In genomic region chr6:124831649-124832048, GRCm38 (mm10) we compare ENCODE assay signal across 15 mouse cellular contexts. TPM values are rescaled to one million over a fixed set of nuclear protein-coding genes. Genes with fewer than 3 reads are reported as not detected.
DNase-seq lines count a peak whose midpoint lies in the region; ATAC-seq and TF ChIP-seq lines count a peak whose summit lies in the region.
"Had no signal": no experiment of that assay in that cellular context is flagged by ENCODE, and none has a peak within 500 bp of the region (broad histone marks: within the 10 kb centered on the region; RNA-seq: fewer than 3 reads in every experiment).

No protein-coding gene starts in this region.

- no peak for TF ChIP-seq CTCF in liver, postnatal 0 days (IDR thresholded peaks at IDR 0.05; ENCODE audit: low read depth)

- H3K27me3 ChIP-seq in hindbrain, embryonic 11.5 days (ENCODE audit: control insufficient read depth, insufficient read depth, low read length): no peaks in the 10 kb centered on the region
- H3K27me3 ChIP-seq in hindbrain, embryonic 14.5 days (ENCODE audit: control insufficient read depth, insufficient read depth, low read length): no peaks in the 10 kb centered on the region
- H3K27me3 ChIP-seq in midbrain, embryonic 11.5 days (ENCODE audit: control insufficient read depth, insufficient read depth, low read length): no peaks in the 10 kb centered on the region; the same call in 1 of the 2 replicates
- H3K27me3 ChIP-seq in midbrain, embryonic 15.5 days (replicated peaks): no peaks in the 10 kb centered on the region
- H3K27me3 ChIP-seq in forebrain, embryonic 13.5 days: no peaks in the 10 kb centered on the region
- no peaks in the 10 kb centered on the region for H3K27me3 ChIP-seq in liver, postnatal 0 days (ENCODE audit: insufficient read depth, low read length)
- H3K27me3 ChIP-seq: neural tube, embryonic 15.5 days; Patski had no signal

- 0 out of 2 replicates have a peak, but pooled peaks cover 3% of the 10 kb centered on the region for H3K36me3 ChIP-seq in hindbrain, embryonic 11.5 days (ENCODE audit: control insufficient read depth, insufficient read depth, low read length)
- 0 out of 2 replicates have a peak, but pooled peaks cover 7% of the 10 kb centered on the region for H3K36me3 ChIP-seq in hindbrain, embryonic 14.5 days (replicated peaks; ENCODE audit: control insufficient read depth, insufficient read depth)
- H3K36me3 ChIP-seq in midbrain, embryonic 11.5 days (ENCODE audit: control insufficient read depth, insufficient read depth, low read length): peaks cover 12% of the 10 kb centered on the region
- no peaks in the 10 kb centered on the region for H3K36me3 ChIP-seq in midbrain, embryonic 15.5 days (replicated peaks)
- peaks cover 44% of the 10 kb centered on the region for H3K36me3 ChIP-seq in forebrain, embryonic 13.5 days (ENCODE audit: poor library complexity, severe bottlenecking)
- H3K36me3 ChIP-seq in liver, postnatal 0 days (replicated peaks; ENCODE audit: insufficient read depth, low read length): peaks cover 31% of the 10 kb centered on the region
- H3K36me3 ChIP-seq: neural tube, embryonic 15.5 days had no signal

- ATAC-seq in hindbrain, embryonic 11.5 days (ENCODE audit: low FRiP score): no peak
- ATAC-seq in hindbrain, embryonic 14.5 days (ENCODE audit: low FRiP score): no peak
- ATAC-seq in midbrain, embryonic 11.5 days (ENCODE audit: low FRiP score): no peak
- ATAC-seq in midbrain, embryonic 15.5 days (replicated peaks): no peak
- ATAC-seq in forebrain, embryonic 13.5 days: no peak
- no peak for ATAC-seq in liver, postnatal 0 days
- ATAC-seq: Patski had no signal

- DNase-seq in hindbrain, embryonic 11.5 days (ENCODE audit: low spot score): no peak
- DNase-seq in hindbrain, embryonic 14.5 days (ENCODE audit: low spot score): no peak
- DNase-seq in midbrain, embryonic 11.5 days (ENCODE audit: low spot score, missing footprints): no peak
- DNase-seq in liver, postnatal 0 days: no peak
- DNase-seq in embryo, embryonic 10.5 days (ENCODE audit: low spot score): no peak
- DNase-seq: adrenal gland, postnatal 14 days; heart, adult 11 months; heart, postnatal 14 days; kidney, postnatal 10 days; lung, adult 18-20 months; thymus, postnatal 14 days had no signal

- no peak overlapping the region for H3K4me3 ChIP-seq in hindbrain, embryonic 11.5 days (ENCODE audit: low read depth, low read length)
- H3K4me3 ChIP-seq in hindbrain, embryonic 14.5 days (replicated peaks; ENCODE audit: low read length): no peak overlapping the region
- H3K4me3 ChIP-seq in midbrain, embryonic 11.5 days (ENCODE audit: low read depth, low read length): peak overlapping the region; percentile 74; the same call in 1 of the 2 replicates
- H3K4me3 ChIP-seq in midbrain, embryonic 15.5 days: no peak overlapping the region
- peak overlapping the region; percentile 56; the same call in 1 of the 2 replicates for H3K4me3 ChIP-seq in forebrain, embryonic 13.5 days
- peak overlapping the region; percentile 94 for H3K4me3 ChIP-seq in liver, postnatal 0 days (ENCODE audit: low read depth, low read length)
- H3K4me3 ChIP-seq: neural tube, embryonic 15.5 days had no signal

- WGBS in hindbrain, embryonic 11.5 days: 95% methylated on average over 8 of the region's 8 CpGs
- WGBS in hindbrain, embryonic 14.5 days: 95% methylated on average over 8 of the region's 8 CpGs
- 95% methylated on average over 8 of the region's 8 CpGs for WGBS in midbrain, embryonic 11.5 days
- 96% methylated on average over 8 of the region's 8 CpGs for WGBS in midbrain, embryonic 15.5 days
- WGBS in forebrain, embryonic 13.5 days: 90% methylated on average over 8 of the region's 8 CpGs
- 90% methylated on average over 8 of the region's 8 CpGs for WGBS in liver, postnatal 0 days (ENCODE audit: insufficient replicate concordance)

- no peaks in the 10 kb centered on the region for H3K9me3 ChIP-seq in hindbrain, embryonic 11.5 days (ENCODE audit: control insufficient read depth, low read length)
- H3K9me3 ChIP-seq in hindbrain, embryonic 14.5 days (ENCODE audit: control insufficient read depth, low read length): no peaks in the 10 kb centered on the region
- no peaks in the 10 kb centered on the region for H3K9me3 ChIP-seq in midbrain, embryonic 11.5 days (ENCODE audit: control insufficient read depth, low read length)
- H3K9me3 ChIP-seq in midbrain, embryonic 15.5 days: no peaks in the 10 kb centered on the region
- no peaks in the 10 kb centered on the region for H3K9me3 ChIP-seq in forebrain, embryonic 13.5 days (replicated peaks)
- no peaks in the 10 kb centered on the region for H3K9me3 ChIP-seq in liver, postnatal 0 days (ENCODE audit: low read length)
- H3K9me3 ChIP-seq: neural tube, embryonic 15.5 days had no signal

- peaks cover 8% of the 10 kb centered on the region for H3K4me1 ChIP-seq in hindbrain, embryonic 11.5 days (replicated peaks; ENCODE audit: control insufficient read depth, insufficient read depth, low read length)
- peaks cover 15% of the 10 kb centered on the region for H3K4me1 ChIP-seq in hindbrain, embryonic 14.5 days (replicated peaks; ENCODE audit: control insufficient read depth, insufficient read depth, low read length)
- H3K4me1 ChIP-seq in midbrain, embryonic 11.5 days (ENCODE audit: control insufficient read depth, insufficient read depth, low read length): peaks cover 22% of the 10 kb centered on the region
- peaks cover 20% of the 10 kb centered on the region for H3K4me1 ChIP-seq in midbrain, embryonic 15.5 days
- peaks cover 51% of the 10 kb centered on the region for H3K4me1 ChIP-seq in forebrain, embryonic 13.5 days
- H3K4me1 ChIP-seq in liver, postnatal 0 days (ENCODE audit: insufficient read depth): peaks cover 12% of the 10 kb centered on the region

- H3K4me2 ChIP-seq in hindbrain, embryonic 11.5 days (replicated peaks; ENCODE audit: low read depth, low read length): peak overlapping the region; percentile 85; the same call in 1 of the 2 replicates
- H3K4me2 ChIP-seq in hindbrain, embryonic 14.5 days (replicated peaks): no peak overlapping the region
- no peak overlapping the region for H3K4me2 ChIP-seq in midbrain, embryonic 11.5 days
- no peak overlapping the region for H3K4me2 ChIP-seq in midbrain, embryonic 15.5 days
- peak overlapping the region; percentile 80 for H3K4me2 ChIP-seq in forebrain, embryonic 13.5 days
- H3K4me2 ChIP-seq in liver, postnatal 0 days (ENCODE audit: low read depth, low read length): peak overlapping the region; percentile 92

- TF ChIP-seq EP300 in liver, postnatal 0 days (IDR thresholded peaks at IDR 0.05; ENCODE audit: low read depth): no peak

- no peak overlapping the region for H3K27ac ChIP-seq in hindbrain, embryonic 11.5 days (ENCODE audit: low read depth, low read length)
- no peak overlapping the region for H3K27ac ChIP-seq in hindbrain, embryonic 14.5 days
- no peak overlapping the region for H3K27ac ChIP-seq in midbrain, embryonic 11.5 days (ENCODE audit: low read depth, low read length)
- no peak overlapping the region for H3K27ac ChIP-seq in midbrain, embryonic 15.5 days
- H3K27ac ChIP-seq in forebrain, embryonic 13.5 days: no peak overlapping the region
- H3K27ac ChIP-seq in liver, postnatal 0 days (ENCODE audit: low read depth): no peak overlapping the region
- H3K27ac ChIP-seq: neural tube, embryonic 15.5 days had no signal

- H3K9ac ChIP-seq in hindbrain, embryonic 11.5 days (ENCODE audit: low read depth, low read length): no peak overlapping the region
- no peak overlapping the region for H3K9ac ChIP-seq in hindbrain, embryonic 14.5 days
- H3K9ac ChIP-seq in midbrain, embryonic 11.5 days (ENCODE audit: low read length): no peak overlapping the region
- H3K9ac ChIP-seq in midbrain, embryonic 15.5 days: no peak overlapping the region
- 0 out of 2 replicates have a peak overlapping the region, but pooled peaks have one; percentile 41 for H3K9ac ChIP-seq in forebrain, embryonic 13.5 days
- peak overlapping the region; percentile 8; the same call in 1 of the 2 replicates for H3K9ac ChIP-seq in liver, postnatal 0 days (replicated peaks)
- H3K9ac ChIP-seq: neural tube, embryonic 15.5 days had no signal

RNA-seq across cellular contexts. Expression of gene Cdca3, which starts 2.3 kb away (rescaled TPM):
- 185 and 193 TPM in 2 replicates for polyA plus RNA-seq in hindbrain, embryonic 11.5 days (2014; fragmentation: Nextera tagmentation; extraction: Ambion mirVana)
- polyA plus RNA-seq in hindbrain, embryonic 14.5 days (2014; fragmentation: Nextera tagmentation; extraction: Ambion mirVana): 29.3 and 36.2 TPM in 2 replicates
- 225 and 244 TPM in 2 replicates for polyA plus RNA-seq in midbrain, embryonic 11.5 days (2014; fragmentation: Nextera tagmentation; extraction: Ambion mirVana)
- polyA plus RNA-seq in midbrain, embryonic 15.5 days (2015; fragmentation: Nextera tagmentation; extraction: Ambion mirVana): 23.2 and 32.9 TPM in 2 replicates
- 207 and 217 TPM in 2 replicates for polyA plus RNA-seq in forebrain, embryonic 13.5 days (2015; fragmentation: Nextera tagmentation; extraction: Ambion mirVana)
- 96.4 and 98.3 TPM in 2 replicates for polyA plus RNA-seq in liver, postnatal 0 days (2015; fragmentation: Nextera tagmentation; extraction: Ambion mirVana)

RNA-seq across cellular contexts. Expression of gene Usp5, which starts 2.4 kb away (rescaled TPM):
- 127 and 134 TPM in 2 replicates for polyA plus RNA-seq in hindbrain, embryonic 11.5 days (2014; fragmentation: Nextera tagmentation; extraction: Ambion mirVana)
- 180 and 182 TPM in 2 replicates for polyA plus RNA-seq in hindbrain, embryonic 14.5 days (2014; fragmentation: Nextera tagmentation; extraction: Ambion mirVana)
- 139 and 143 TPM in 2 replicates for polyA plus RNA-seq in midbrain, embryonic 11.5 days (2014; fragmentation: Nextera tagmentation; extraction: Ambion mirVana)
- polyA plus RNA-seq in midbrain, embryonic 15.5 days (2015; fragmentation: Nextera tagmentation; extraction: Ambion mirVana): 233 and 234 TPM in 2 replicates
- polyA plus RNA-seq in forebrain, embryonic 13.5 days (2015; fragmentation: Nextera tagmentation; extraction: Ambion mirVana): 178 and 203 TPM in 2 replicates
- polyA plus RNA-seq in liver, postnatal 0 days (2015; fragmentation: Nextera tagmentation; extraction: Ambion mirVana): 32.2 and 36.6 TPM in 2 replicates

RNA-seq across cellular contexts. Expression of gene Gnb3, which starts 8.4 kb away (rescaled TPM):
- 0.22 and 0.64 TPM in 2 replicates for polyA plus RNA-seq in hindbrain, embryonic 11.5 days (2014; fragmentation: Nextera tagmentation; extraction: Ambion mirVana)
- 0.21 and 1.2 TPM in 2 replicates for polyA plus RNA-seq in hindbrain, embryonic 14.5 days (2014; fragmentation: Nextera tagmentation; extraction: Ambion mirVana)
- polyA plus RNA-seq in midbrain, embryonic 11.5 days (2014; fragmentation: Nextera tagmentation; extraction: Ambion mirVana): 3.8 TPM in 2 replicates
- 2.6 and 2.8 TPM in 2 replicates for polyA plus RNA-seq in midbrain, embryonic 15.5 days (2015; fragmentation: Nextera tagmentation; extraction: Ambion mirVana)
- 0.46 and 0.74 TPM in 2 replicates for polyA plus RNA-seq in forebrain, embryonic 13.5 days (2015; fragmentation: Nextera tagmentation; extraction: Ambion mirVana)
- polyA plus RNA-seq in liver, postnatal 0 days (2015; fragmentation: Nextera tagmentation; extraction: Ambion mirVana): 0.19 TPM in 1 of 2 replicates, not detected in the other

RNA-seq across cellular contexts. Expression of gene Tpi1, which starts 17.6 kb away (rescaled TPM):
- polyA plus RNA-seq in hindbrain, embryonic 11.5 days (2014; fragmentation: Nextera tagmentation; extraction: Ambion mirVana): 618 and 653 TPM in 2 replicates
- 413 and 474 TPM in 2 replicates for polyA plus RNA-seq in hindbrain, embryonic 14.5 days (2014; fragmentation: Nextera tagmentation; extraction: Ambion mirVana)
- 619 and 639 TPM in 2 replicates for polyA plus RNA-seq in midbrain, embryonic 11.5 days (2014; fragmentation: Nextera tagmentation; extraction: Ambion mirVana)
- polyA plus RNA-seq in midbrain, embryonic 15.5 days (2015; fragmentation: Nextera tagmentation; extraction: Ambion mirVana): 383 and 391 TPM in 2 replicates
- polyA plus RNA-seq in forebrain, embryonic 13.5 days (2015; fragmentation: Nextera tagmentation; extraction: Ambion mirVana): 467 and 491 TPM in 2 replicates
- polyA plus RNA-seq in liver, postnatal 0 days (2015; fragmentation: Nextera tagmentation; extraction: Ambion mirVana): 332 and 346 TPM in 2 replicates

RNA-seq across cellular contexts. Expression of gene Spsb2, which starts 23.2 kb away (rescaled TPM):
- polyA plus RNA-seq in hindbrain, embryonic 11.5 days (2014; fragmentation: Nextera tagmentation; extraction: Ambion mirVana): 4.8 and 6.7 TPM in 2 replicates
- 5.2 and 6.6 TPM in 2 replicates for polyA plus RNA-seq in hindbrain, embryonic 14.5 days (2014; fragmentation: Nextera tagmentation; extraction: Ambion mirVana)
- 3.7 and 4.8 TPM in 2 replicates for polyA plus RNA-seq in midbrain, embryonic 11.5 days (2014; fragmentation: Nextera tagmentation; extraction: Ambion mirVana)
- polyA plus RNA-seq in midbrain, embryonic 15.5 days (2015; fragmentation: Nextera tagmentation; extraction: Ambion mirVana): 8.8 and 10.1 TPM in 2 replicates
- polyA plus RNA-seq in forebrain, embryonic 13.5 days (2015; fragmentation: Nextera tagmentation; extraction: Ambion mirVana): 5.1 and 5.3 TPM in 2 replicates
- polyA plus RNA-seq in liver, postnatal 0 days (2015; fragmentation: Nextera tagmentation; extraction: Ambion mirVana): 11.4 and 14.3 TPM in 2 replicates

Comparison
In these comparisons a context has a peak if more than half of its experiments do, and no peak if none do; other contexts are left out.
1. H3K4me2 ChIP-seq: peak in hindbrain, embryonic 11.5 days (single experiment), forebrain, embryonic 13.5 days (single experiment) and liver, postnatal 0 days (single experiment); none in hindbrain, embryonic 14.5 days (single experiment), midbrain, embryonic 11.5 days (single experiment) and midbrain, embryonic 15.5 days (single experiment).
2. H3K4me3 ChIP-seq: peak in midbrain, embryonic 11.5 days (single experiment), forebrain, embryonic 13.5 days (single experiment) and liver, postnatal 0 days (single experiment); none in hindbrain, embryonic 11.5 days (single experiment), hindbrain, embryonic 14.5 days (single experiment) and midbrain, embryonic 15.5 days (single experiment).
3. H3K9ac ChIP-seq: peak in forebrain, embryonic 13.5 days (single experiment) and liver, postnatal 0 days (single experiment); none in hindbrain, embryonic 11.5 days (single experiment), hindbrain, embryonic 14.5 days (single experiment), midbrain, embryonic 11.5 days (single experiment) and midbrain, embryonic 15.5 days (single experiment).